Mouse (Mus musculus) cerebellum, adult 11-12 months (tissue): ENCODE results near the gene Rtn4r.

Experiments used
- DNase-seq: peaks from one replicate; pipeline ENCODE4 v3.0.0; 2022

Rtn4r gene

DNA sequence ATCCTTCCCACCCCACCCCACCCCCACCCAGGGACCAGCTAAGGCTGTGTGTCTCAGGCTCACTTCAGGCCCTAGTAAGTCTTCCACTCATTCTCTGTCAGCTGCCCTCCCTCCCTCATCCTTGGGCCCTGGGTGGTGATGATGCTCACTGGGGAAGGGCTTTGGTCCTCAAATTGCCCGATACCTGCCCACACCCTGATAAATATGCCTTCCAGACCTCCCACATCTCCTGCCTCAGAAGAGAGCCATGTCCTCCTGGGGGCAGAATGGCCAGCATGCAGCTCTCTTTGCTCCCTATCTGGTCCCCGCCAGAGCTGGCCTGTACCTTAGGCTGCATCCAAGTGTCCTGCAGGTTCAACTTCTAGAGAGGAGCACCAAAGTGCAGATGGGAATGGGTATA, 2.3 kb upstream of the Rtn4r start:
- peak; percentile 59 for DNase-seq

DNA sequence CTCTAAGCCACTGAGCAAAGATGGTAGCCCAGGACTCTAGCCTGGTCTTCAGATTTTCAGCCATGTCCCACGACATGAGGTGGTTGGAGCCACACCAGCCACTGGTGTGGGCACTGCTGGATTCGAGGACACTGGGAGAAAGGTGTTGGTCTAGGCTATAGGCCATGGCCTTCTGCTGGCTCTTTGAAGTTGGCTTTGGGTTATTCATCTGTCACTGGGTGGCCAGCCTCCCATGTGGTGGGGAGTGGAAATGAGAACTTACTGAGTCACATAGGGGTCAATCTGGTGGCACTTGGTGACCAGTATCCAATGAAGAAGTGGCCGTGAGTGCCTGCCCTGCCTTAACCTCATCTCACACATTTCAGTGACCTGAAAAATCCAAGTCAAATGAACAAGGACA, 1.2 kb upstream of the Rtn4r start:
- peak; percentile 58 for DNase-seq

DNA sequence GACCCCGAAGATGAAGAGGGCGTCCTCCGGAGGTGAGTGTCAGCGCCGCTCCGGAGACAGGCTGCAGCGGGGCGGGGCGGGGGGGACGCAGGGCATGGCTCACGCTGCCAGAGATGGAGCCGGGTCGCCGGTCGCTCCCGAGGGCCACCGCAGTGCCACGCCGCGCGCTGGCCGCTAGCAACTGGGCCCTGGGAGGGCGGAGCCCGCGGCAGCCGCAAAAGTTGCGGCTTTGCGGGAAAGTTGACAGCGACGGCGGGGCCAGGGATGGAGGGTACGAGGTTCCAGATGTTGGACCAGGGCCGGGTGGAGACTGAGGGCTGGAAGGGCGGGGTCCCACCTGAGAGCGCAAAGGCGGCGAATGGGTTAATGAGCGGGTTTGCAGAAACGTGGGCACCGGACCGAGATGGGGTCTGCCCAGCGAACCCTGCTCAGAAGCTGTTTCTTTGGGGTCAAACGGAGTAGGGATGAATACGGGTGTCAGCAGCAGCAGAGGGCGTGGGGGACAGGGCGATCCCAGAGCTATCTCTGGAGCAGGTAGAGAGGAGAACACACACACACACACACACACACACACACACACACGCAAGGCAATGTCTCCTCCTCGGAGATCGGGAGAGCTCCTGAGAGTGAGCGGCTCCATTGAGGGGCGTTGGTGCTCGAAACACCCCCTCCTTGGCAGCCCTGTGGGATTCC, 575 bp downstream of the Rtn4r start:
- DNase-seq: peak; percentile 79

DNA sequence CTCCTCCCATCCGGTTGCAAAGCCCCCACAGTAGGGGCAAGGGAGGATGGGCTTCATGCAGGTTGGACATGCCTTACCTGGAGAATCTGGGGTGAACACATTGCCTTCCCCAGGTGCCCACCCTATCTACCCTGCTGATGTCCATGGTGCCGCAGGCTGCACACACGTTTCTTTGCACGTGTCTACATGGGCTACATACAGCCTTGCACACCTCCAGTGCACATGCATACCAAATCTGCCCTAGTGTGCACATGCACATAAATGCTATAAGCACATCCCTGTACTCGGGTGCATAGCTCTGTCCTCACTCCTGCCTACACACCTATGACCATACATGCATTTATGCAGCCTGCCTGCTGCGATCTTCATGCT, 1.1 kb downstream of the Rtn4r start:
- no peak for DNase-seq

DNA sequence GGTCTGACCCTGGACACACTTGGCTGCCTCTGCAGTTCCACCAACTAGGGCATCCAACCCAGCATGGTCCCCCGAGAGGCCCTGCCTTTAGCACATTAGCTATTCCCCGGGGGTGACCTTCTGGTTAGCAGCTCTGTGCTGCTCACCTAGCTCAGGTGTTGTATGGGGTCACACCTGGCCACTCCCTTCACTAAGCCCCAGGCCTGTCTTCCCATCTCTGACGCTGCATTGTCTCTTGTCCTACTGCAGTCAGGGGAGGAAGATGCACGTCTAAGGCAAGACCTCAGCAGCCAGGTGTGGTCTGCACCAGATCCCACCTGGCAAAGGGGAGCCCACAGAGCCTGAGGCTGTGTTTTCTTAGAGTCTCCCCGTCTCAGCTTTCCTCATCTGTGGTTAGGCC, 2.0 kb downstream of the Rtn4r start:
- DNase-seq: peak; percentile 59

DNA sequence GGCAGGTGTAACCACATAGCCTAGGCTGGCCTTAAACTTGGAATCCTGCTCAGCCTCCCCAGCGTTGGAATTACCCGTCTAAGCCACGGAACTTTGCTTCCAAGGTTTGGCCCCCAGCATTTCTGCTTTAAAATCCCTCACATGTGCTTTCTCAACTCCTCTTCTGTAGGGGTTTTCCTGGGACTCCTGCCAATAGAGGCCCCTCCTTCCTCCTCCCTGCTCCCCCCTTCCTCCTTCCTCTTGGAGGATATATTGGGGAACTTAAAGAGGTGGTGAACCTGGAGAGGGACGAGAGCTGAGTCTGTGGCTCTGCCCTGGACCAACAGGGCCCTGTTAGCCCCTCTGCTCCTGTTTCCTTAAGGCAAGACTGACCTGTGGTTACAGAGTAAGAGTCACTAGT, 2.8 kb downstream of the Rtn4r start:
- DNase-seq: peak; percentile 62

DNA sequence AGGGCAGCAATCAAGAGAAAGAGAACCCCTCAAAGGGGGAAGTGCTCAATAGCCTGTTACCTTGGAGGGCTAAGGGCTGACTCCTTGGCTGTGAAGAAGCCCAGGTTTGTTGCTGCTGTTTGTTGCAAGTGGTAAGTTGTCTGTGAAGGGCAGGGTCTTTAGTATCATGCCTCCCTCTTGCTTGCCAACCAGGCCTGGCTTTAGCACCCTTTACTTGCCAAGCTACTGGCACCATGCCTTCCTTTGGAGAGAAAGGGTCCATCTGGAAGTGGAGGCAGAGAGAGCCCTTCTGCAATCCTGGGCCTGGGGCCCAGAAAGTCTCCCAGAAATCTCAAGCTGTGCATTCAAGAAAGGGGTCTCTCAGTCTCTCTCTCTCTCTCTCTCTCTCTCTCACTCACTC, 3.3 kb downstream of the Rtn4r start:
- DNase-seq: peak; percentile 71

DNA sequence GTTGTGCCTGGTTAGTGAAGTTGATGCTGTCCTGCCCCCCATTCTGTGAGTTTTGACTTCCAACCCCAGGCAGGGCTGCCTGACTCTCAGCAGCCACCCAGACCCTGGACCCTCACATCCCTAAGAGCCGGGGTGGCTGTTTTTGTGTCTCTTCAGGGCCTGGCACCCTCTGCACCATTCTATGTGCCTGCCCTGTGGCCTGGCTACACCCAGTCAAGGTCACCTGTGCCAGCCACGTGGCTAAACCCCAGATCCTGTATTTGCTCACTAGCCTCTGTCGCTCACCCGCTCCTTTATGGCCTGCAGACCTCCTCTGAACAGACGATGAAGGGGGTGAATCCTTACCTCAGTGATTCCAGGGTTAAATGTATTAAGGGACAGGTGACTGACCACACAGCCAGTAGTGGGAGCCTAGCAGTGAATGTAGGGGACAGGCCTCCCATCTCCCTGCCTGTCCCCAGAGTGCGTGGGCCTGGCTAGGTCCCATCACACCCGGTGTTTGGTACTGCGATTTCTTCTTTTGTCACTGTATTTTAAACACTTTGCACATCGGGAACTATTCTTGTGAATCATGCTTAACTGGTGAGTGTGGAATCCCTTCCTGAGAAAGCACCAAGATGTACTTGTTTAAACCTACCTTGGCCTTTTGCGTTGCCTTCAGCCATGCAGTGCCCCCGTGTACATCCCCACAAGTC, 4.0 kb downstream of the Rtn4r start:
- DNase-seq: peak; percentile 70

DNA sequence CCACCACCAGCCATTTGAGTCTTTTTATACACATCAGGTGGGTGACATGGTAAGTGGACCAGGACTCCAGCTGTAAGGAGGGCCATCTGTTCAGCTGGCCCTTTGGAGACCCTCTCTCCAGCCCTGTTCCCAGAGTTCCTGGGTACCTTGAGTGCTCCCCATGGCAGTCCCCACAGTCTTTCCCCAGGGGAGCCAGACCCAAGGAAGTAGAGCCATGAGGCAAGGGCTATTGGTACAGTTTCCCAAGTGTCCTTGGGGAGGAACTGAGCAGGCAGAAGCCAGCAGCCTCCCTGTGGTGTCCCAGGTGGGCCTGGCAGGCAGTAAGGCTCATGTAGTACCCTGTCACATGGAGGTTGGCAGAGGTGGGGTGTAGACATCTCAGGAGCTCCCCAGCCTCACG, 4.6 kb downstream of the Rtn4r start:
- DNase-seq: peak; percentile 64

DNA sequence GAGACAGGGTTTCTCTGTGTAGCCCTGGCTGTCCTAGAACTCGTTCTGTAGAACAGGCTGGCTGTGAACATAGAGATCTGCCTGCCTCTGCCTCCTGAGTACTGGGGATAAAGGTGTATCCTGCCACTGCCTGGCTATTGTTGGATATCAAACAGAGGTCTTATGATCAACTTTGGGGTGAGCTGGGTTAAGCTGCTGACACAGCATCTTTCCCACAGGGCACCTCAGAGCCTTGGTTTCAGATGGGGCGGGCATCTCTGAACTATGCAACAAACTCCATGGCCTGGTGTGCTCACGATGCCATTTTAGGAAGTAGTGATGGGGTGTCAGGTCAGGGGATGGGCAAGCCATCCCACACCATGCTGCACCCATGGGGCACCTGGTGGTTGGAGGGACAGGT, 5.1 kb downstream of the Rtn4r start:
- DNase-seq: no peak

DNA sequence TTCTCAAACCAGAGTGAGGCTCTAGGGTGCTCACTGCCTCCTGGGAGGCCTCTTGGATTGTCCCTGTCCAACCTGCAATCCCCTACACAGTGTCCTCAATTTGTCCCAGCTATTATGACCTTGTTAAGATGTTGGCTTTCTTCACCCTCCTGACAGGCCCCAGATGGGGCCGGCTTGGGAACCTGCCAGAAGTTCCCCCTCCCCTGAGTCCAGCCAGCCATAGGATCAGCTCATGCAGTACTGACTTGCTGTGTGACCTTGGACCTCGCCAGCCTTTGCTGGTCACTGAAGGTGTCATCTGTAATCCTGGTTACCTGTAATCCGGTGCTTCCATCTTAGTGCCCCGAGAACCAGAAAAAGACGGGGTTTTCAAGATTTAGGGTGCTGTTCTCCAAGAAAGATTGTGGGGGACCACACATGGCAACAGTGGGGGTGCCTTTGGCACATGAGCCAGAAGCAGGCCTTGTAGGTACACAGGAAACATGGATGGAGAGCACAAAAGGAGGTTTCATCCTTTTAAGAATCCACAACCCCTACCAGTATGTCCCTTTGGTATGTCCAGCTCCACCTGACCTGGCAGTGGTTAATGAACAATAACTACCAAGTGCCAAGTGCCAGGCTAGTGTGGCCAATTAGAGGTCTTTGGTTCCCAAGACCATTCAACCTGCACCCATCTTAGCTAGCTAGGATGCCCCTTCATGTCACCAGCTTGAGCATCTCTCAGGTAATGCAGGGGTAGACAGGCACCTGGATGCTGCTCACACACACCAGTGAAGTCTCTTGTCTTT, 5.9 kb downstream of the Rtn4r start:
- DNase-seq: peak; percentile 71

DNA sequence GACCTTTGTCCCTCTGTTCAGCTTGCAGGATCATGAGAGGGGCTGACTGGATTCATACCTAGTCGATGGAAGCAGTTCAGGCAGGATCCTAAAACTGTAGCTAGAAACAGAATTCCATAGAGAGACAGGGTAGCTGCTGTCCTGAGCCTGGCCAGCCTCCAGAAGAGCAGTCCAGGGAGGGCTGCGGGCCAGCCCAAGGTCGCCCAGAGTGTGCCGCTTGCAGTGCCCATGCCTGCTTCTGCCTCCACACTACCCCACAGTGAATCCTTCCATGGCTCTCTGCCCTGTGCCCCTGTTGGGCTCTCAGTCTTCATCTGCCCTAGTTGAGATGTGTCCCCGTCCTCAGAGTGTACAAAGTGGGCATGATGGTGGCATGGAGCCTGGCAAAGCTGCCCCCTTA, 7.8 kb downstream of the Rtn4r start:
- peak; percentile 92 for DNase-seq

DNA sequence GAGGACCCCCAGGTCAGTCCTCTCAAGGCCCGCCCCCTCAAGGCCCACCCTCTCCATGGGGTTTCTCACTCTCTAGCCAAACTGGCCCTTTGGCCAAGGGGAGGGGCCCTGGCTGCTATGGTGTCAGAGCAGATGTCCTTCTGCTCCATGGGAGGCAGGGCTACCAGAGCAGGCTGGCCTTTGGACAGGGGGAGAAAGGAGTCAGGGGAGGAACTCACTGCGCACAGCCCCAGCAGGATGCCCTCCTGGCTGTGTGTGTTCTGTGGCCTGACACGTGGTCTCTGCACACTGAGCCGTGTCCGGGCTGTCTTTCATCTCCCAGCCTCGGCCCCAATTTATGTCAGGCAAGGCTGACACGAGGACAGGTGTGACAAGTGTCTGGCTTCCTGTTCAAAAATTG, 8.6 kb downstream of the Rtn4r start:
- peak; percentile 88 for DNase-seq

DNA sequence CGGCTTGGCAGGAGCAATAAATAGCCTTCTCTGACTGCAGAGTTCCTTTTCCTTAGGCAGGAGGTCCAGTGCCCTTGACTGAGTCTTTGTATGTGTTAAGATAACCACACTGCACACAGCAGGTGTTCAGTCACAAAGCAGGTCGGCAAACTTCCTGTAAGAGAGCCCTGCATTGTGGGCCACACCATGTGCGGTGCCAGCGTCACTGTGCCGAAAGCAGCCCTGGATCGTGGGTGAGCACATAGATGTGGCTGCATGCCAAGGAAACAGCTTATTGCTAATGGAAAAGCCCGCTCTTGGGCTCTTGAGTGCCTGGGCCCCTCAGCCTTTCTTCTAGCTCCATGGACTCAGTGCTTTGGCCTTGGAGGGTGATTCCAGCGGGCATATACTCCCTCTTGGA, 16.8 kb downstream of the Rtn4r start:
- peak; percentile 81 for DNase-seq

DNA sequence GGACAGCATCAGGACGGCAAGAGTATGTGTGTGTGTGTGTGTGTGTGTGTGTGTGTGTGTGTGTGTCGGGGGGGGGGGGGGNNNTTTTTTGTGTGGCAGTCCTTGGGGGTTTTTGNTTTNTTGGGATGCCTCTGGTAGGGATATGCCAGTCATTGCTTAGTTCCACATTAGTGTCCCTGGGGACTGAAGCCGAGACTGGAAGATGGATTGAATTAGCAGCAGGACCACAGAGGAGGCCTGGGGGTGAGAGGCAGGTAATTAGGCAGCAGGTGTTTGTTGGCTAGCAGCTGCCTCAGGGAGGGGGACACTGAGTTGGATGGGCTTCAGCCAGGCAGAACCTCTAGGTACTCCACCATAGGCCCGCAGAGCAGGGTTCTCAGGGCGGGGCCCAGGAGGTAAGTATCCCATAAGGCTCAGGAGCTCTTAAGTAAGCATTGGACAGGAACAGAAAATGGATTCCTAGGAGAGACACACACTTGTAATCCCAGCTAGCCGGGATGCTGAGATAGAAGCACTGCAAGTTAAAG, 18.0 kb downstream of the Rtn4r start:
- DNase-seq: no peak

DNA sequence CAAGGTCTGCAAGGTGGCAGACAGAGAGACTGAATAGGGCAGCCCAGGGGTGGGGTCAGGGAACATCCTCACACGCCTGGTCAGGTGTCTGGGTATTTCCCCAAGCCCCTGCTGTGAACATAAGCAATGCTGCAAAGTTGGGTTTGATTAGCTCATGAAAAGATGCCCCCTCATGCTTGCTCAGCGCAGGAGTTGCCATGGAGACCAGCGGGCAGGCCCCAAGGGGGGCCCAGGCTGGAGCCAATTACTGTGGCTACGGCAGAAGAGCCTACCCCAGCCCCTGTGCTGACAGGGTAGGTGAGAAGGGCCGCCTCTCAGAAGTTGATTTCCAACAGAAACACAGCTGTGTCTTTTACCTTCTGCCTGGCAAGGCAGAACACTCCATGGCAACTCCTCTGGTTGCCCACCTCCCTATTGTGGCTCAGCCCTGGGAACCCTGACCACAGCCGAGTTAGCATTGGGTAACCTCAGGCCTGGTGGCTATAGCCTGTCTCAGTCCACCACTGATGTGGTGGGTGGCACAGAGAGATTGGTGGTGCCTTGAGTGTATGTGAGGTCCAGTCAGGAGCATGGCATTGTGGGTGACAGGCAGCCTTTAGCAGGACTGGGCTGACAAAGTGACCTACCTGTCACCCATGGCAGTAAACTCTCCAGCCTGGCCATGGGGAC, 20.9 kb downstream of the Rtn4r start:
- no peak for DNase-seq

DNA sequence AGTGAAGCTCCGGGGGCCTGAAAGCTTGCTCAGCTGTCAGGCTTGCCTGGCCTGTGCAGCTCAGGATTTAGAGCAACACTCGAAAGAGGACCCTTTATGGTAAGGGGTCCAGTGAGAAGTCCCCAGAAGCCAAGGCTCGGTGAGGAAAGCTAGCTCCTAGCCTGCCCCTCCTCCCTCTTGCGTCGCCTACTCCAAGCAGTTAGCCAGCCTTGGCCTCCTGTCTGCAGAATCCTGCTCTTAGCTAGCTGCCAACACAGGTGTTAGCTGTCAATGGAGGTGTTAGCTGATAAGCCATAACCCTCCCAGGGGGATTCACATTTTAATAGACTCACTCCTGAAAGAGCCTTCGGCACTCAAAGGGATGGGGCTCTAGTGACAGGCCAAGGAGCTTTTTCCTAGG, 21.8 kb downstream of the Rtn4r start:
- DNase-seq: no peak

DNA sequence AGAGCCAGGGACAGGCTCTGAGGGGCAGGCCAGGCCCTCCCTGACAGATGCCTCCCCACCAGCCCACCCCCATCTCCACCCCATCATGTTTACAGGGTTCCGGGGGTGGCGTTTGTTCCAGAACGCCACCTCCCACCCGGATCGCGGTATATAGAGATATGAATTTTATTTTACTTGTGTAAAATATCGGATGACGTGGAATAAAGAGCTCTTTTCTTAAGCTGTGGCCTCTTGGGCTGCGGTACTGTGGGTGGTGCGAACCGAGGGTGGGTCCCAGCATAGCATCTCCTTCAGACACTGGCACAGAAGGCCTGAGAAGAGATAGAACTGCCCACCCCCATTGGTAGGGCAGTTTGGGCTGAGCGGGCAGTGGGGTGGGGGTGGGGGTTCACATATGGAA, 24.7 kb downstream of the Rtn4r start:
- DNase-seq: no peak

DNA sequence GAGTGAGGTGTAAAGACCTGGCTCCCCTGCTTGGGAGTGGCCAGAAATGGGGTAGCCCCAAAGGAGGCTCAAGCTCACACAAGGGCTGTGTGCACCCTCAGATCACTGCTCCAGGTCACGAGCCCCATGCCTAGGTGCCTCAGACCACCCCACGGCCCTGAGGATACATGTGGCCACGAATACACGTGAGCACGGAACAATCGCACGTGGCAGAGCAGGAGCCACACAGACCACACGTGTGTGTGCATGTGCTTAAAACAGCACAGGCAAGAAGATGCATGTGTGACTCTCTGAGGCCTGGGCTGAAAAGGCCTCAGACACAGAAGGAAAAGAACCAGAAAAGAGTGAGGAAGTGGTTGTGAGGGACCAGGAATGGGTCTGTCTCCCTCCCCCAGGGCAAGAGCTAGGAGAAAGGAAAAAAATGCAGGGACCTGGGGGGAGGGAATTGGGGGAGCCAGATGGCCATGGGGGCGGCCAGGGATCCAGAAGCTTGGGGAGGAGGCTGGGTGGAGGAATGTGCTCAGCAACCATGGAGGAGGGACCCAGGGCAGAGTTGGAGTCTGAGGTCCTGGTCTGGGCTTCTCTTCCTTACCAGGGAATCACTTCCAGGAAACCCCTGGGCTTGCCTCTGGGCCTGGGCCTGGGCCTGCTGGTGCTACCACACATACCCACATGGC, 25.5 kb downstream of the Rtn4r start:
- peak; percentile 58 for DNase-seq

DNA sequence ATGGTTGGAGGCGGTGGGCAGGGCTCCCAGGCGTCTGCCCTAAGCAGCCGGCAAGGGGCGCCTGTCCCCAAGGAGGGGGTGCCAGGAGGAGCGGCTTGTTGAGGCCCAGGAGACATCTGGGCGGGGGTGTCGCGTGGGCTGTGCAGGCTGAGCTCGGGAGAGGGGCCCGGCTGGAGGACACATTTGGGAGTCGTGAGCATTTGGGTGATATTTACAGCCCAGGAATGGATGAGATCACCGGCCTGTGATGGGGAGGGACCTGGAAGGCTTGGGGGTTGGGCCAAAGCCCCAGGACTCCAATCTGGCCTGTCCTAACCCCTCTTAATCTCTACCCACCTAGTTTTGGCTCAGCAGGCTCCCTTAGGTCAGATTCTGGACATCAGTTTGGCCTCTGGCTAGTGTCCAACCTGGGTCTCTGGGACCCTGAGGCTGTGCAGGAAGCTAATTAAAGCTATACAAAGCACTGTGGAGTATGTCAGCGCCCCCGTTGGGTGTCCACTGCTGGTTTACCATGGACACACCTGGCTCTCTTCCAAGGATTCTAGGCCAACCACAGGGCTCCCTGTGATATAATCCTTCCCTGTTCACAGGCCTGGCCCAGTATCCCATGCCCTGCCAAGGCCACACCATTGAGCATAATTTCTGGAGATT, 27.2 kb downstream of the Rtn4r start:
- DNase-seq: peak; percentile 87

DNA sequence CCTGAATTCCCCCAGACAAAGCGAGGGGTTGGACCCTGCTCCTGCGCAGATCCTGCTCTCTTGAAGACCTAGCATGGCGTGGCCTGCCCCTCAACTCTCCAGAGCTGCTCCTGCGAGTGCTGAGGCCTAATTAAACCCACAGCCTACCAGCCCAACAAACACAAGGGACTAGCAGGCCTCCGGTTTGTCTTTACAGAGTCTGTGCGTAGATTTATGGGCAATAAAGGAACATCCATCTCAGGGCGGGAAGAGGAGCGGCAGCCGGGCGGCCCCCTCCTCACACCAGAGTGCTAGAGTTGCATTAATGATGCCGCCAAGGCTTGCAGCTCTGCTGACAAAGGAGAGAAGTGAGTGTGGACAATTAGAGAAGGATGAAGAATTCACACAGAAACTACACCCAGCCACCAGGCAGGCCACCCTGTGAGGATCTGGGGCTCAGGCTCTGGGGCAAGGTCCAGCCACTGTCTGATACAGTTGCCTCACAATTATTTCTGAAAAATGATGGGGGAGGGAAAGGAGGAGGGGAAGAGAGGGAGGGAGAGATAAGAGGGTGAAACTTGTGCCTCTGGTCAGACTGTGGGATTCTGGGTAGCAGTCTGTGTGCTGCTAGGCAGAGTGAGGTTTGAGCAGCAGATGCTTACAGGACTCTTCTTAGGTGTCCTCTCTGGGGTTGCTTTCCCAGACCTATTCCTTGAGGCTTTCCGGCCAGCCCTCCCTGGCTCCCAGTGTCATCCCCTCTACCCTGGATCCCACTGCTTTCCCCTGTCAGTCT, 29.3 kb downstream of the Rtn4r start:
- DNase-seq: no peak
